Mouse (Mus musculus) macrophage (primary cell): ENCODE data around the gene Ift81. TPM values are rescaled to one million over a fixed set of nuclear protein-coding genes. Genes with fewer than 3 reads are reported as not detected.
"Not testable (repeated sequence)": the region's sequence is repeated elsewhere in the genome, so short reads cannot be mapped to it uniquely, and the experiment has no call there.

Experiments
- H3K27ac ChIP-seq: fragments of 350-480 bp; formaldehyde crosslinking; 2 replicates; pipeline ENCODE4 v1.9.0; 2021
- H3K36me3 ChIP-seq: fragments of 350-480 bp; formaldehyde crosslinking; 2 replicates; pipeline ENCODE4 v1.9.0; 2021; ENCODE audit errors: inconsistent target
- H3K4me3 ChIP-seq: fragments of 350-480 bp; formaldehyde crosslinking; 2 replicates; pipeline ENCODE4 v1.9.0; 2021; ENCODE audit errors: inconsistent target
- H3K79me2 ChIP-seq: fragments of 350-480 bp; formaldehyde crosslinking; 2 replicates; pipeline ENCODE4 v1.9.0; 2021; ENCODE audit errors: inconsistent target
- WGBS: methylation state at CpG from one replicate; pipeline ENCODE4 v1.1.7; 2026; ENCODE audit warnings: inconsistent platforms; ENCODE audit not compliant: missing documents; 5-methylcytosine and 5-hydroxymethylcytosine counted together
- polyA plus RNA-seq: library from polyadenylated mRNA; stranded (reverse); fragments of 250-400 nt; gene quantifications from 3 replicates; pipeline ENCODE4 v1.2.4, GENCODE M21; 2018; ENCODE audit warnings: inconsistent platforms
- total RNA-seq, 78 experiments: library from RNA; depleted of rRNA; stranded (reverse); fragments of 250-400 nt; gene quantifications; 1 replicate in 9 of 78; 2 replicates in 24 of 78; 3 replicates in 43 of 78; 4 replicates in 2 of 78; pipeline ENCODE4 v1.2.4; 2018; ENCODE audit warnings: inconsistent platforms in 56 of 78

The Ift81 gene
- 1 to 10 TPM in 23 of 26 experiments, under 1 TPM in 1, not detected in 2; 0.70 to 7.9 (median 4.5) TPM for total RNA-seq (2018; cell fraction: chromatin; rRNA removed)
- 1 to 10 TPM in 20 of 26 experiments, under 1 TPM in 6; 0.66 to 2.5 (median 1.2) TPM for total RNA-seq (2018; cell fraction: cytosol; rRNA removed)
- total RNA-seq (2018; cell fraction: nucleus; rRNA removed) = 1 to 10 TPM in 24 of 26 experiments, not detected in 2; 1.0 to 6.3 (median 2.8) TPM
- polyA plus RNA-seq = 1.1 to 2.5 TPM (median 1.2 TPM) in 3 replicates

DNA sequence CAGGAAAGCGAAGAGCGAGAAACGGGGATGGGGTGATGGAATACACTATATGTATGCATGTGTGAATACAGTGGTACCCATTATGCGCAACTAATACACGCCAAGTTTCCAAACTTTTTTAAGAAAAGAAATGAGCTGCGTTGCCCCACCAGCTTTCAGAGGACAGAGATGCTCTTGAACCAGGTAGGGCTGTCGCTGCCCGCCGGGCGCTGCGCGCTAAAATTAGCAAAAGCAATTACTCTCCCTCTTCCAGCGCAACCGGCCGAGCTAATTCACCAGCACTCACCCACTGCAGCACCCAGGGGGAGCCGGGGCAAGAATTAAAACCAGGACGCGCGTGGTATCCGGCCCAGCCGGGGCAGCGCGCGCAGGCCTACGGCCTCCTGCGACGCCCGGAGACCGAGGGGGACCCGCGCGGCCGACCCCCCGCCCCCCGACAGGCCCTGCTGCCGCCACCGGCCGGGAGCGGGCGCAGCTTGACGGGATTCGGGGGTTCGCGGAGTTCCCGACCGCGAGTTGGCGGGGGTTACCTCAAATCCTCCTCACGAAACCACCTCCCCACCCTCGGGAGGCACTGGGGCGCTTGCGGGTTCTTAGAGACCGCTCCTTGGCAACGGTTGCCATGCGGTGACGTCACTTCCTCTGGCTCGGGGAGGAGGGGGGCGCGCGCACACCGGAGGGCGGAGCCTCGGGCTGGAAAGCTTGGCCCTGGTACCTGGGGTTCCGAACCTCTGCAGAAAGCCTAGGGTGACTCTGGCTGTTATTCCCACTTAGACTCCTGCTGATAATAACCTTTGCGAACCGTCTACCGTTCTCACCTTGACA is at the start of gene Ift81:
Gene Ift81 (minus strand): TSS at position 611 of the 825 bp plus-strand sequence.
- Histone ChIP-seq H3K4me3 (peak within 1 kb of the TSS; percentile 22; the same call in 1 of the 2 replicates), H3K27ac (no peak within 1 kb of the TSS), H3K79me2 (no peaks in the 10 kb centered on the region), H3K36me3 (no peaks in the 10 kb centered on the region)
- 8% methylated on average over 62 of the region's 67 CpGs for WGBS

DNA sequence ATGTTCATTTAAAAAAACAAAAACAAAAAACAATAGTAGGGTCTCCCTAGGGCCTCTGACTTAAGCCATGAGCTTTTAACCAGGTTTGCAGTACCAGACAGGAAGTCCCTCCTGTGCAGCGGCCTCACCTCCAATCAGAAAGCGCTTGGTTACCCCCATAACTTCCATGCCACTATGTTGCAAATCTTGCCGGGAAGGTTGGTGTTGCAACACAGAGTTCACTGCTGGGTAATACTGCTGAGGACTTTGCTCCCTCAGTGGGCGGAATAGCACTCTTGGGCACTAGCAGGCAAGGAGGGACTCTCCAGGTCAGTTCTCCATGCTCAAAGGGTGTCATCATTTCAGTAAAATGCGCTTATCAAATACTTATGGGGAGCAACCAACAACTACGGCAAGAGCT is 48.2 kb upstream of the Ift81 start:
- 70% methylated on average over 6 of the region's 6 CpGs for WGBS
- Histone ChIP-seq H3K36me3 (peaks cover 65% of the 10 kb centered on the region), H3K79me2 (no peaks in the 10 kb centered on the region), H3K27ac (no peak overlapping the region), H3K4me3 (no peak overlapping the region)

DNA sequence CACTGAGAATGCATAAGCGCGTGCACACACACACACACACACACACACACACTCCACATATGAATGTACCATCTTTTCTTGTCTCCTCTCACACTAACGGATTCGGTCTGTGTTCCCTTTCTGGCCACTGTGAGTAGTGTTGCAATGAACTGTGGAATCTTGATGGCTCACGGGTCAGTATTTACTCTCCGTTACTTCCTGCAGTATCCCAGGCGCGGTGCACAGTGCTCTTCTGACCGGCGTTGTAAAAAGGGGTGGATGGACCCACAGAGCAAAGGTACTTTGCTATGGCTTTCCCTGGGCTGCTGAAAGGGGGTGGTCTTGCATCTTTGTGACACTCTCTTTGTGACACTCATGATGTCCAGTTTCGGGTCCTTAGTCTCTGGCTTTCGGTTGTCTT is 42.5 kb upstream of the Ift81 start:
- H3K79me2 ChIP-seq = no peaks in the 10 kb centered on the region; the same call in 1 of the 2 replicates
- 90% methylated on average over 12 of the region's 12 CpGs for WGBS
- no peak overlapping the region for H3K27ac ChIP-seq
- no peak overlapping the region for H3K4me3 ChIP-seq
- H3K36me3 ChIP-seq = peaks cover 52% of the 10 kb centered on the region

DNA sequence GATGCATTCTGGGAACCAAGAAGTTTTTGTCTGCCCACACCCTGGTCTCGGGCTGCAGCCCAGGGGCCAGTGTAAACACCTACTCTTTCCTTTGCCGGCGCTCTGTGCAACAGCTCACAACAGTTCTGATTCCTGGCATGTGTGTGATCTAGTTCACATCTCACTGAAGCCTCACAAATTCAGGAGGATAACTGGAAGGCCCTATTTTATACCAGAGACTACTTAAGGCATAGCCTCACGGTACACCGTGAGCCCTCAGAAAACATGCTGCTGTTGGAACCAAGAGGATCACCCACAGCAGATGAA is 39.9 kb upstream of the Ift81 start:
- Histone ChIP-seq H3K79me2 (peaks cover 26% of the 10 kb centered on the region; the same call in 1 of the 2 replicates), H3K36me3 (peaks cover 37% of the 10 kb centered on the region), H3K27ac (no peak overlapping the region), H3K4me3 (no peak overlapping the region)
- WGBS = 96% methylated on average over 5 of the region's 5 CpGs

DNA sequence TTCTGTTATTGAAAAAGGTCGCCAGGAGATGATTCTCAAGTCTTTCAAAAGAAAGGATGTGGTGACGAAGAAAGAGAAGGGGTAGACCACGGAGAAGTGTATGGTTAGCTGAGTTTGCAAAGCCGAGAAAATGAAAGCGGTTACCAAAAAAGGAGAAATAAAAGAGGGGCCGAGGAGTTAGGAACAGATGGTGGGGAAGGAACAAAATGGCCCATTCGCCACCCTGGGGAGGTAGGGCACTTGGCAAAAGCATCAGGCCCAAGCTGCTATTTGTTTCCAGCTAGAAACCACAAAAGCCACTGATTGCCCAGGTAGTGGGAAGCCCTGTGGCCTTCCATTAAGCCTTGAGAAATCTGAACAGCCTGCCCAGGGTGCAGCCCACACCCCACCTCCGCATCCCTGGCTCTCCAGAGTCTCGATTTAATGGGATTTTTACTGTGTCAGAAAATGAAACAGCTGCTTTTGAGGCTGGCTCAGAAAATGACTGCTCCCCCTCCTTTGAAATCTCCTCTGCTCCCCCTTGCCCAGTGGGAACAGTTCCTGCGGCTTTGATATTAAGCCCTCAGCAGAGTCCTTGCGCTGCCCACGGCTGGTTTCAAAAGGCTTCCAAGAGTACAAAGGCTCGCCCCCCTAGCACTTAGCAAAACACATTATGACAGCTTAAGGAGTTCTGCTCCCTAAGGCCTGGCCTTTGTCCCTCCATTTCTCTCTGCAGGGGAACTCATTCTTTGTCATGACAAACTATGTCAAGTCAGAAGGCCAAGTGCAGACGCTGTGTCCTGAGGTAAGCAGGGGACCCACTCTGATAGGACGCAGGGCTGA is 39.3 kb upstream of the Ift81 start:
- WGBS = 47% methylated on average over 15 of the region's 15 CpGs
- Histone ChIP-seq H3K4me3 (no peak overlapping the region), H3K27ac (no peak overlapping the region)

DNA sequence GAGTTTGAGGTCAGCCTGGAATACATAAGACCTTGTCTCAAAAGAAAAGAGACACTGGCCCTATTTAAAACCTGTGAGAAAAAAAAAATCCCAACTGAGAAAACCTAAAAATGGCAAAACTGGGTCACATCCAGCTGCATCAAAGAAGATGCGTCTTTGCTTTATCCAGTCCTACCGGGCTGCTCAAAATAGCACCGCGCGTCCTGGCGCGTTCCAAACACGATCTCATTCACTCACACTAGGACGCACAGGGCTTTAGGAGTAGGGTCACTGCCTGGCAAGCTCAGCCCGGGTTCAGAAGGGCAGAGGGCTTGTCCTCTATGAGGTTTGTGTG is 38.8 kb upstream of the Ift81 start:
- Histone ChIP-seq H3K36me3 (peaks cover 38% of the 10 kb centered on the region), H3K79me2 (peaks cover 34% of the 10 kb centered on the region; the same call in 1 of the 2 replicates), H3K27ac (no peak overlapping the region), H3K4me3 (no peak overlapping the region)
- 37% methylated on average over 10 of the region's 10 CpGs for WGBS

More for the DNA sequence above, 39.3 kb upstream of the Ift81 start:
- peaks cover 28% of the 10 kb centered on the region; the same call in 1 of the 2 replicates for H3K79me2 ChIP-seq
- H3K36me3 ChIP-seq = peaks cover 35% of the 10 kb centered on the region

DNA sequence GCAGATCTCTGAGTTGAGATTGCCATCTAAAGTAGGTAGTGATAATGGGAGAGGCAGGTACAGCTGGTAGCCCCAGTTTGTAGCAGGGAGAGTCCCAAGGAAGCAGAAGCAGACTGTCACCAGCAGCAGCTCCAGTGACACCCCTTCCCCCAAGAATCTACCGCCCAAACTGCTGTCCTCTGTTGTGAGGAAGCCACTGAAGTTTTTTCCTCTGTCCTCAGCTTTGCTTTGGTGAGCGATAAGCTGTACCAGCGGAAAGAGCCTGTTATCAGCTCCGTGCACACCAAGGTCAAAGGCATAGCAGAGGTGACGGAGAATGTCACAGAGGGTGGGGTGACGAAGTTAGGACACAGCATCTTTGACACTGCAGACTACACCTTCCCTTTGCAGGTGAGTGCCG is 38.2 kb upstream of the Ift81 start:
- peaks cover 39% of the 10 kb centered on the region for H3K36me3 ChIP-seq
- peaks cover 34% of the 10 kb centered on the region; the same call in 1 of the 2 replicates for H3K79me2 ChIP-seq
- 59% methylated on average over 7 of the region's 7 CpGs for WGBS
- no peak overlapping the region for H3K27ac ChIP-seq
- no peak overlapping the region for H3K4me3 ChIP-seq

DNA sequence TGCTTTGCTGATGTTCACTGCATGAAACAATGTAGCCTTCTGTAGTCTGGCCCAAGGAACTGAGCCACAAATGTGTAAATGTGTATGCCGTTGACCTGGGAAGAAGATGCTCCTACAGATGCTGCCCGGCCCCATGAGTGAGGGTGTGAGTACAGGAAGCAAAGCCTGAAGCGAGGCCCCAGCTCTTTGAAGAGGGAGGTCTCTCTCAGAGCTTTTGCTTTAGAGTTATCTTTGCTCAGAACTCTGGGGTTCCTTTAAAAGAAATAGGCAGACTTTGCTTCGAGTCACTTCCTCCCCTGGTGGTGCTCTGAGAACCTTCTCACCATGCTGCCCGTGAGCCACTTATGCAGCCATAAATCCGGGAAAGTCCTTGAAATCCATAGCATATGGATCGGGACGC is 35.8 kb upstream of the Ift81 start:
- WGBS = 66% methylated on average over 8 of the region's 8 CpGs
- Histone ChIP-seq H3K27ac (no peak overlapping the region), H3K79me2 (peaks cover 57% of the 10 kb centered on the region), H3K36me3 (peaks cover 42% of the 10 kb centered on the region), H3K4me3 (no peak overlapping the region)

DNA sequence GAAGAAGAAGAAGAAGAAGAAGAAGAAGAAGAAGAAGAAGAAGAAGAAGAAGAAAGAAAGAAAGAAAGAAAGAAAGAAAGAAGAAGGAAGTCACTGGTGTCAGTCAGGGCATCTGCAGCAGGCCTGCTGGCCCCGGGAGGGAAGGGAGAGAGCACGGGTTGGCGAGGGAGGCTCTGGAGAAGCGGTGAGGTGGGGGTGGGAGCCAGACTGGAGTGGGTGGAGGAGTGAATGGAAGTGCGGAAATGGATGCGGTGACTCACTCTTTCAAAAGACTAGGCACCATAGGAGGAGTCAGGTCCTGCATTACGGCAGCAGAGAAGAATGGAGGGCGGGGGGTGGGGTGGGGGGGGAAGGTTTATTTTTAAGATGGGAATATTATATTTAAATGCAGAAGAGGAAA is 34.9 kb upstream of the Ift81 start:
- H3K36me3 ChIP-seq = peaks cover 34% of the 10 kb centered on the region; the same call in 1 of the 2 replicates
- peaks cover 65% of the 10 kb centered on the region for H3K79me2 ChIP-seq
- H3K27ac ChIP-seq = no peak overlapping the region
- H3K4me3 ChIP-seq = no peak overlapping the region
- WGBS = 67% methylated on average over 6 of the region's 8 CpGs

DNA sequence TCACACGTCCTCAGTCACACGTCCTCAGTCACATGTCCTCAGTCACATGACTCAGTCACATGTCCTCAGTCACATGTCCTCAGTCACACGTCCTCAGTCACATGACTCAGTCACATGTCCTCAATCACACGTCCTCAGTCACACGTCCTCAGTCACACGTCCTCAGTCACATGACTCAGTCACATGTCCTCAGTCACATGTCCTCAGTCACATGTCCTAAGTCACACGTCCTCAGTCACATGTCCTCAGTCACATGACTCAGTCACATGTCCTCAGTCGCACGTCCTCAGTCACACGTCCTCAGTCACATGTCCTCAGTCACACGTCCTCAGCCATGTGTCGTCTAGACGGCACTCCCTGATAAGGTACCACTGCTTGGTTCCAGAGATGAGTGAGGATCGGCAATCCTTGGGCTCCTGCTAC is 33.6 kb upstream of the Ift81 start:
- peaks cover 66% of the 10 kb centered on the region for H3K79me2 ChIP-seq
- 93% methylated on average over 11 of the region's 14 CpGs for WGBS
- not testable (repeated sequence) for H3K4me3 ChIP-seq, H3K27ac ChIP-seq
- peaks cover 34% of the 10 kb centered on the region; the same call in 1 of the 2 replicates for H3K36me3 ChIP-seq

DNA sequence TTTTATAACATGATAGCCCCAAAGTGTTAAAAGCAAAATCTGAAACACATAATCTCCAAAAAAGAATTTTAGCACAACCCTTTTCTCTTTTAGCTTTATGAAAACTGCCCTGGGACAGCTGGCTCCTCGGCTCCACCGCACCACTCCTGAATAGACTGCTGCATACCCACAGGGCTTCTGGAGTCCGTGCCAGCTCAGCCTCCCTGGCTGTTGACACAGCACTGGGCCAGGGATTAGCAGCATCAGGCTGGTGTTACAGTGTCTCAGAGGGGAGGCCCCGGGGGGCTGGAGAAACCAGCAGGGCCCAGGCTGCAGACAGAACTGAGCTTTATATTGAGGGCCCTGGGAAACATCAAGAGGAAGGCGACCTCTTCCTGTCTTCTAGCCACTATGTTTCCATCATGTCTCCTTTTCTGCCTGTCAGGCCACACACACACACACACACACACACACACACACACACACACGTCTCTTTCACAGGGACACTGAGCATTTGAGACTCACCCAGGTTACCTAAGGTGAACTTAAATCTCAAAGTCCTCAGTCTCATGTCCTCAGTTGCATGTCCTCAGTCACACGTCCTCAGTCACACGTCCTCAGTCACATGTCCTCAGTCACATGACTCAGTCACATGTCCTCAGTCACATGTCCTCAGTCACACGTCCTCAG is 33.1 kb upstream of the Ift81 start:
- no peak overlapping the region for H3K4me3 ChIP-seq
- WGBS = 63% methylated on average over 8 of the region's 9 CpGs
- peaks cover 66% of the 10 kb centered on the region for H3K79me2 ChIP-seq
- peak overlapping the region; percentile 7; the same call in 1 of the 2 replicates for H3K27ac ChIP-seq
- H3K36me3 ChIP-seq = peaks cover 34% of the 10 kb centered on the region; the same call in 1 of the 2 replicates

DNA sequence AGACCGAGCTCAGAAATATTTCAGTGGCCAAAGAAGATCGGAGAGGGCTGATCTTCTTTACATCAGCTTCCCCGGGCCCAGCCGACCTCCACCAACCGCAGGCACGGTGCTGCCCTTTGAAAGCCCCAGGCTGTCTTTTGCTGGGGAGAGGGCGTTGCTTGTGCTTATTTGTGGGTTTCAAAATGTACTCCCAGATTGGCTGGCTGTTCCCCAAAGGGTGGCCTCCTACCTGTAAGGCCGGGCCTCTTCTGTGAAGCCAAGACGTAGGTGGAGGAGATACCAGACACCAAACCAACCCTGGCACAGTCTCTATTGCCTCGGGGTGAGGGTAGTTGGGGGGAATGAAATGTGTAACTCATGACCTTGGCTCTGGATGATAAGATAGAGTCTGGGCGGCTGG is 31.7 kb upstream of the Ift81 start:
- peaks cover 34% of the 10 kb centered on the region; the same call in 1 of the 2 replicates for H3K36me3 ChIP-seq
- WGBS = 88% methylated on average over 11 of the region's 11 CpGs
- H3K79me2 ChIP-seq = peaks cover 59% of the 10 kb centered on the region

DNA sequence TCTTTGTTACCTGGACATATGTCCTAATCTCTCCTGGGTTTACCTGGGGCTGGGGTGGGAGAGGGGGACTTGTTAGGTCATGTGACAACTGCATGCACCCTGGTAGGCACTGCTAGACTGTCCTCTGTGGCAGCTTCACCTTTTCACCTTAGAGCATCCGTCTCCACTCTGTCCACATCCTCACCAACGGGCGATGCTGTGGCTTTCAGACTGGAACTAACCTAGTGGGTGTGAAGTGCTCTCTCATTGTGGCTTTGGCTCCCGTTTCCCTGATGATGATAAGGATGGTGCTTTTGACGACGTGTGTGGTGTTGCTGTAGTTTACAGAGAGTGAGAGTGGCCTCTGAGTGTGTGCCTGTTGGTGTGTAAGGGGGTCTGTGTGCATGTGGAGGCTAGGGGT is 31.0 kb upstream of the Ift81 start:
- peaks cover 29% of the 10 kb centered on the region; the same call in 1 of the 2 replicates for H3K36me3 ChIP-seq
- H3K4me3 ChIP-seq = peak overlapping the region; percentile 69
- 26% methylated on average over 6 of the region's 6 CpGs for WGBS
- peaks cover 51% of the 10 kb centered on the region for H3K79me2 ChIP-seq
- no peak overlapping the region for H3K27ac ChIP-seq

More for the DNA sequence above, 31.7 kb upstream of the Ift81 start:
- Histone ChIP-seq H3K27ac (no peak overlapping the region), H3K4me3 (no peak overlapping the region)

DNA sequence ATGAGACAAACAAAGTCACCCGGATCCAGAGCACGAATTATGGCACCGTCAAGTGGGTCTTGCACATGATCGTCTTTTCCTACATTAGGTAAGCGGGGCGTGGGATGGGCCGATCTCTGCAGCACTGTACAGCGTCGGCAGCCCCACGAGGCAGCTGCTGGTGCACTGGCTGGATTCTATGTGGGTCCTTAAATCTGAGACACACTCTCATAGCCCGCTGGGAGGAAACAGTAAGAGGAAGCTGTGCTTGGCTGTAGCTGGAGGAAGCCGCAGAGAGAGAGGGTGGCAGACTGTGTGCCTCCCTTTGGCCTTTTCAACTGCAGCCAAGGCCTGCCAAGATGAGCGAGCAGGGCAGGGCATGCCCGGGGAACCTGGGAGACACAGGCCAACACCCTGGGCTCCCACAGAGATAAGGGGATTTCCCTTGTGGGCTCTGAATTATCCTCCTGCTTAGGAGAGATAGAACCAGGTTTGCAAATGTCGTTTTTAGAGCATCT is 29.8 kb upstream of the Ift81 start:
- H3K79me2 ChIP-seq = peaks cover 41% of the 10 kb centered on the region
- WGBS = under 1% methylated on average over 15 of the region's 15 CpGs
- H3K36me3 ChIP-seq = peaks cover 28% of the 10 kb centered on the region; the same call in 1 of the 2 replicates
- peak overlapping the region; percentile 94 for H3K27ac ChIP-seq
- peak overlapping the region; percentile 69 for H3K4me3 ChIP-seq
